7 mouse cellular contexts compared by ENCODE assay signal in genomic region chr9:108262494-108263049, GRCm38 (mm10). TPM values are rescaled to one million over a fixed set of nuclear protein-coding genes. Genes with fewer than 3 reads are reported as not detected.
A peak's percentile ranks its signal among the peaks of the same experiment; 100 is the strongest.
DNase-seq lines count a peak whose midpoint lies in the region; ATAC-seq and TF ChIP-seq lines count a peak whose summit lies in the region.

No protein-coding gene starts in this region.

- no peak for TF ChIP-seq POLR2A in olfactory bulb, adult 2 months (IDR thresholded peaks at IDR 0.05; ENCODE audit: insufficient read depth, low read depth, low read length)

- DNase-seq in 3T3-L1 (ENCODE audit: low read depth, low spot score) = peak; percentile 44
- DNase-seq in ES-E14 (ENCODE audit: low read depth, low spot score) = no peak
- DNase-seq in heart, adult 9 months (ENCODE audit: low spot score in 2 of 2) = peak; percentile 53 to 65
- no peak for DNase-seq in liver, embryonic 11.5 days (ENCODE audit: low spot score)
- no peak for DNase-seq in layer of hippocampus, adult 18-20 months (ENCODE audit: low spot score in 2 of 2)

- no peak for ATAC-seq in liver, embryonic 11.5 days (replicated peaks; ENCODE audit: low FRiP score)
- no peak for ATAC-seq in cerebellum, adult (ENCODE audit: insufficient number of reproducible peaks, low FRiP score, low TSS enrichment)

- in situ Hi-C loops in ES-E14 (cut with MboI; ENCODE audit: low sequenced_read_pairs in 2 of 2, unreplicated experiment in 2 of 2) = no loop called here

- H3K9me3 ChIP-seq in ES-E14 (ENCODE audit: control insufficient read depth, insufficient read depth, low read depth, low read length) = no peaks in the 10 kb centered on the region
- no peaks in the 10 kb centered on the region for H3K9me3 ChIP-seq in liver, embryonic 11.5 days (ENCODE audit: control insufficient read depth, low read length)

- H3K4me2 ChIP-seq in liver, embryonic 11.5 days = peak overlapping the region; percentile 95

- TF ChIP-seq CTCF in olfactory bulb, adult 2 months (IDR thresholded peaks at IDR 0.05; ENCODE audit: insufficient read depth, low read depth, low read length) = no peak

- 55% methylated on average over 11 of the region's 11 CpGs for WGBS in liver, embryonic 11.5 days
- WGBS in olfactory bulb, adult 2 months = 30% methylated on average over 11 of the region's 11 CpGs

- no peak overlapping the region; the same call in 1 of the 2 replicates for H3K27ac ChIP-seq in ES-E14 (ENCODE audit: insufficient read depth, low read depth, low read length, poor library complexity, severe bottlenecking)
- H3K27ac ChIP-seq in liver, embryonic 11.5 days (ENCODE audit: low read depth, low read length) = no peak overlapping the region
- no peak overlapping the region; the same call in 1 of the 2 replicates for H3K27ac ChIP-seq in olfactory bulb, adult 2 months (ENCODE audit: insufficient read depth, low read depth, low read length)

- peak overlapping the region; percentile 92 for H3K9ac ChIP-seq in ES-E14 (ENCODE audit: insufficient read depth, low read depth, low read length, poor library complexity, severe bottlenecking)
- H3K9ac ChIP-seq in liver, embryonic 11.5 days (ENCODE audit: low read depth, low read length) = peak overlapping the region; percentile 79

- peaks cover 8 to 17% of the 10 kb centered on the region in 2 experiments; a peak in 3 of 4 replicates for H3K4me1 ChIP-seq in ES-E14 (ENCODE audit: control insufficient read depth in 2 of 2, insufficient read depth in 2 of 2, low read length in 2 of 2, poor library complexity in 1 of 2)
- peaks cover 16% of the 10 kb centered on the region for H3K4me1 ChIP-seq in liver, embryonic 11.5 days (replicated peaks; ENCODE audit: control insufficient read depth, insufficient read depth, low read length)
- H3K4me1 ChIP-seq in olfactory bulb, adult 2 months (ENCODE audit: control insufficient read depth, insufficient read depth, low read length) = peaks cover 8% of the 10 kb centered on the region; the same call in 1 of the 2 replicates

- 0 out of 2 replicates have a peak, but pooled peaks cover 3% of the 10 kb centered on the region for H3K36me3 ChIP-seq in ES-E14 (ENCODE audit: control insufficient read depth, insufficient read depth, low read length, poor library complexity, severe bottlenecking)
- no peaks in the 10 kb centered on the region for H3K36me3 ChIP-seq in liver, embryonic 11.5 days (ENCODE audit: control insufficient read depth, insufficient read depth, low read length)

- H3K27me3 ChIP-seq in liver, embryonic 11.5 days (replicated peaks; ENCODE audit: control insufficient read depth, insufficient read depth, low read length) = no peaks in the 10 kb centered on the region

- H3K4me3 ChIP-seq in ES-E14 (ENCODE audit: insufficient read depth in 1 of 2, low read depth in 1 of 2, low read length in 2 of 2, poor library complexity in 1 of 2, severe bottlenecking in 1 of 2) = peak overlapping the region; percentile 83 to 91
- H3K4me3 ChIP-seq in liver, embryonic 11.5 days (ENCODE audit: low read depth, low read length) = peak overlapping the region; percentile 91
- H3K4me3 ChIP-seq in olfactory bulb, adult 2 months (ENCODE audit: insufficient read depth, low read depth, low read length) = peak overlapping the region; percentile 81

TF ChIP-seq in ES-E14, 5 proteins besides CTCF, POLR2A, EP300 and RAD21:
- no peak for TF ChIP-seq ZNF384 (IDR thresholded peaks at IDR 0.05; ENCODE audit: low read depth, low read length)
- no peak for TF ChIP-seq CHD2 (IDR thresholded peaks at IDR 0.05; ENCODE audit: low read depth, low read length)
- no peak for TF ChIP-seq MAFK (IDR thresholded peaks at IDR 0.05; ENCODE audit: insufficient read depth, low read depth, low read length)
- no peak for TF ChIP-seq ZC3H11A (IDR thresholded peaks at IDR 0.05; ENCODE audit: borderline replicate concordance, low read depth, low read length)
- no peak for TF ChIP-seq HCFC1 (IDR thresholded peaks at IDR 0.05; ENCODE audit: borderline replicate concordance, insufficient read depth, low read length)
TF ChIP-seq in ES-E14: peak in this region for 0.

RNA-seq across cellular contexts. Expression of gene Dag1, which starts 1.2 kb away (rescaled TPM):
- total RNA-seq in ES-E14 (2012; rRNA removed) = 134 and 168 TPM in 2 replicates
- polyA plus RNA-seq in liver, embryonic 11.5 days (2014; fragmentation: Nextera tagmentation; extraction: Ambion mirVana) = 41.1 and 41.5 TPM in 2 replicates
- not detected in 2 replicates for polyA plus RNA-seq in olfactory bulb, adult 2 months (2012; ENCODE audit: insufficient read depth, insufficient read length, low replicate concordance, missing spikeins)
- total RNA-seq in layer of hippocampus, adult 18-20 months (2021) = 10 to 100 TPM; 73.4 to 75.4 TPM

RNA-seq across cellular contexts. Expression of gene Nicn1, which starts 27.7 kb away (rescaled TPM):
- total RNA-seq in ES-E14 (2012; rRNA removed) = 9.2 and 9.9 TPM in 2 replicates
- 11.3 and 13.9 TPM in 2 replicates for polyA plus RNA-seq in liver, embryonic 11.5 days (2014; fragmentation: Nextera tagmentation; extraction: Ambion mirVana)
- polyA plus RNA-seq in olfactory bulb, adult 2 months (2012; ENCODE audit: insufficient read depth, insufficient read length, low replicate concordance, missing spikeins) = not detected in 2 replicates
- total RNA-seq in layer of hippocampus, adult 18-20 months (2021) = 100 to 1,000 TPM; 114 to 116 TPM

RNA-seq across cellular contexts. Expression of gene Amt, which starts 34.1 kb away (rescaled TPM):
- 63.9 and 77.9 TPM in 2 replicates for total RNA-seq in ES-E14 (2012; rRNA removed)
- polyA plus RNA-seq in liver, embryonic 11.5 days (2014; fragmentation: Nextera tagmentation; extraction: Ambion mirVana) = 16.0 and 16.5 TPM in 2 replicates
- not detected in 2 replicates for polyA plus RNA-seq in olfactory bulb, adult 2 months (2012; ENCODE audit: insufficient read depth, insufficient read length, low replicate concordance, missing spikeins)
- 10 to 100 TPM; 30.2 to 33.0 TPM for total RNA-seq in layer of hippocampus, adult 18-20 months (2021)

RNA-seq across cellular contexts. Expression of gene Rhoa, which starts 43.4 kb away (rescaled TPM):
- 82.9 and 125 TPM in 2 replicates for total RNA-seq in ES-E14 (2012; rRNA removed)
- 254 and 264 TPM in 2 replicates for polyA plus RNA-seq in liver, embryonic 11.5 days (2014; fragmentation: Nextera tagmentation; extraction: Ambion mirVana)
- polyA plus RNA-seq in olfactory bulb, adult 2 months (2012; ENCODE audit: insufficient read depth, insufficient read length, low replicate concordance, missing spikeins) = 187 and 421 TPM in 2 replicates
- total RNA-seq in layer of hippocampus, adult 18-20 months (2021) = 100 to 1,000 TPM; 163 to 172 TPM

RNA-seq across cellular contexts. Expression of gene Tcta, which starts 43.4 kb away (rescaled TPM):
- 10.0 and 11.0 TPM in 2 replicates for total RNA-seq in ES-E14 (2012; rRNA removed)
- polyA plus RNA-seq in liver, embryonic 11.5 days (2014; fragmentation: Nextera tagmentation; extraction: Ambion mirVana) = 14.9 and 16.1 TPM in 2 replicates
- not detected in 2 replicates for polyA plus RNA-seq in olfactory bulb, adult 2 months (2012; ENCODE audit: insufficient read depth, insufficient read length, low replicate concordance, missing spikeins)
- total RNA-seq in layer of hippocampus, adult 18-20 months (2021) = 10 to 100 TPM; 29.9 to 31.3 TPM

Comparison
In these comparisons a context has a peak if more than half of its experiments do, and no peak if none do; other contexts are left out.
1. DNase-seq: peak in 3T3-L1 (single experiment) and heart, adult 9 months (2 of 2); none in ES-E14 (single experiment), liver, embryonic 11.5 days (single experiment) and layer of hippocampus, adult 18-20 months (0 of 2).
2. RNA of gene Nicn1, which starts 27.7 kb away (total RNA-seq): 114 to 116 TPM in layer of hippocampus, adult 18-20 months; 9.2 to 9.9 TPM in ES-E14; every median in the first group is over 10 times any median in the second.
3. Peak in every context shown above with its lines, with median percentiles within 50 percentile points of each other: H3K4me3 ChIP-seq.